Mouse (Mus musculus) retina, embryonic 14.5 days (tissue): Measurements from ENCODE around the gene F11r.

ENCODE experiments used
- DNase-seq: peaks from one replicate; pipeline ENCODE4 v3.0.0-alpha.2; 2015; ENCODE audit warnings: low spot score

Gene F11r

DNA sequence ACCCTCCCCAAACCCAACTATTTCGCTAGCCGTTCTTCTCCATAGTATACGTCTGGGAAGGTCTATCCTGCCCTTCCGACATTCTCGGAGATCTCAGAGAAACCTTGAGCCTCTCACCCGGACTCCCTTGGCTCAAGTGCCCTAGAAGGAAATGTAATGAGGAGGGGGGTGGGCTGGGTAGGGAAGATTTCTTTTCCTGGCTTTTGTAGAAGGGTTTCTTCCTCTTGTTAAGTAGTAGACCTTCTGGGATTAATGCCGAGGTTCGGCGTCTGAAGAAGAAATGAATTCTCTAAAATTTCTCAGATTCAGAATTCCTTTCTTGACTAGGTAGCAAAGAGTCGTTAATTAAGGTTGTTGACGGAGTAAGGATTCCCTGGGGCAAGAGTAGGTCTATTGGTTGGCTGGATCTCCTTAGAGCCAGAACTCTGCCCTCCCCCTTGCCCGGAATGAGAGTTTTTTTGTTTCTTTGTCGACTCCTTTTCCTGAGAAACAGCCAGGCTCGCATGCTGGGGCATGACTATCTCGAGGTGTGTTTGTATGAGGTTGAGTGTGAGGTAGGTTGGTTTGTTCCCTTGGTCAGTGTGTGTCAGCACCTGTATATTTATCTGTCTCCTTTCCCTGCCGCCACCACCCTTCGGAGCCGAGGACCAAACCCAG is 807 bp downstream of the F11r start:
- no peak for DNase-seq

DNA sequence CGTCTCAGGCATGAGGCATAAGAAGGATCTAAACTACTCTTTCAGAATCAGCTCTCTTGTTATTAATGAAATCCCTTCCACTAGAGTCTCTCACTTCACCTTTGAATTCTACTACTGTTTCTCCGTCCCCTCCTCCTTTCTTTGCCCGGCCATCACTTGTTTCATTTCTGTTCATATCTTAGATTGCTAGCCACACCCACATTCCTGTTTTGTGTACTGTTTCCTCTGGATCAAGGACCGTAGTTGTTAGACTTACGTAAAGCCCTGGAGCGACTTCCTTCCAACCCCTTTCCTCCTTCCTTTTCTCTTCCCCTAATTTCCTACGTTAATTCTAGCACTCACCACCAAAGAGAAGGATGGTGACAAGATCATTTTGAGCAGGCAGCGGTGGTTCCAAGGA is 1.7 kb downstream of the F11r start:
- no peak for DNase-seq

GRCm38 (mm10) chr1:171440025-171440725 is 2.8 kb downstream of the F11r start:
- DNase-seq = no peak

GRCm38 (mm10) chr1:171441466-171442412 is 4.4 kb downstream of the F11r start:
- no peak for DNase-seq

DNA sequence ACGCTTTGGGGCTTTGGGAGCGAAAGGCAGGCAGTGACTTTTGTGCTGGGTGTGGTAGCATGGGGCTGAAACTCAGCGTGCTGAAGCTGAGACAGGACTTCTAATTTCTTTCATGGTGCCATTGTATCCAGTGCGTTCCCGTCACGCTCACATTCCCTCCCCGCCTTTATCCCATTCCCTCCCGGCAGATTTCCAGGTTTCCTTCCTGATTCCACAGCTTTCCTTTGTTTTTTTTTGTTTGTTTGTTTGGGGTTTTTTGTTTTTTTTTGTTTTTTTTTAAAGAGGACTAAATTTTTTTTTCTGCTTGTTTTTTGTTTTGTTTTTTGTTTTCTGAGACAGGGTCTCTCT is 5.1 kb downstream of the F11r start:
- no peak for DNase-seq

DNA sequence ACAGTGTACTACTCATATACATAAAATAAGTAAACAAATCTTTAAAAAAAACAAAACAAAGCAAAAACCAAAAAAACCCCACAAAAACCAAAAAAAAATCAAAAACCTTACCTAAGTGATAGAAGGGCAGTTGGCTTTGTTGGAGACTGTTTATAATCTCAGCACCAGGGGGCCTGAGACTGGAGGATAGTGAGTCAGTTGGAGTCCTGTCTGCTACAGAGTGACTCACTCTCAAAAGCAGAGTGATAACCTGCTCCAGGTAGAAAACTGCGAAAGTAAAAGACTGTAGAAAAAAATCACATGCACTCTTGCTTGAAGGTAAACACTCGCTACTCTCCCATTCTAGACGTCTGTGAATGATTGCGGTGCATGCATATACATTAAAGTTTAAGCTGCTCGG is 7.7 kb downstream of the F11r start:
- no peak for DNase-seq

DNA sequence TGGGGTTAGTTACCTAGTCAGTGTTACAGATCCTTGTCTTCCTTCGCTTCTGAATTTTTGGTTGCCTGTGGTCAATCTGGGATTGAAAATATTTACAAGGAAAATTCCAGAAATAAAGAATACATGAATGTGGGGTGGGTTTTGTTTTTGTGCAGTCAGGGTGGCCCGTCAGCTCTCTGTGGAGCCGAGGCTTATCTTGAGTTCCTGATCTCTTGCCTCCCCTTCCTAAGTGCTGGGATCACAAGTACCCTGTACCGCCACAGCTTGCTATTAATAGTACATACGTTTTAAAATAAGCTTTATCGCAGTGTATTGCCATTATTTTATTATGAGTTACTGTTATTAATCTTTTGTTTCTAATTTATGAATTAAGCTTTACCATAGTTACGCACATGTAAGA is 9.5 kb downstream of the F11r start:
- DNase-seq = no peak

GRCm38 (mm10) chr1:171447692-171448091 is 10.4 kb downstream of the F11r start:
- DNase-seq = no peak

DNA sequence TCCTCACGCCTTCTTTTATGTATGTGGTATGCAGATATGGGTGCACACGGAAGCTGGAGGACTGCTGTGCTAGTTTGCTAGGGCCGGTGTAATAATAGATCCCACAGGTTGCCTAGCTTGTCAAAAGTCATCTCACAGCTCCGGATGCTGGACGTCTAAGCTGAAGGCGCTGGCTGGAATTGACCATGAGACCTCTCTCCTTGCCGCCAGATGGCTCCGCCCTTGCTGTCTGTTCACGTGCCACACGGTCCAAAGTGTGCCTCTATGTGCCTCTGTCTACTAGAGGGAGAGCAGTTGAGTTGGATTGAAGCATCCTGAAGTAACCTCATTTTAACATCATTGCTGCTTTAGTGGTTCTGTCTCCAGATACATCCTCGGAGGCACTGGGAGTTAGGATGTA is 12.7 kb downstream of the F11r start:
- DNase-seq = peak; percentile 46

DNA sequence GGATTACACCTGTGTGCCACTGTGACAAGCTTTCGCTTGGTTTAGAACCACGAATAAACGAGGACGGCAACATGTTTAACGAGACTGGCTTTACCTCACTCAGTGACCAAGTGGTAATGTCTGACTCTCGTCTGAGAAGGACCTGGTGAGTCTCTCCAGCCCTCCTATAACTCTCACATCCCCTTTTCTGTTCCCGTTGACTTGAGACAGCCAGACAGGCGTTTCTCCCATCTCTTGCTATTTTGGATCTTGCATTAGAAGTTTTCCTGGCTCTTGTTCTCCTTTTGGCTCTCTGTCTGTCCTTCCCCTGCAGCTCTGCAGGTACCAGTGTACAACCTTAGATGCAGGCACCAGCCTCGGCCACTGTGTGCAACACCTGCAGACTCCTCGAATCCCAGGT is 13.7 kb downstream of the F11r start:
- DNase-seq = no peak

DNA sequence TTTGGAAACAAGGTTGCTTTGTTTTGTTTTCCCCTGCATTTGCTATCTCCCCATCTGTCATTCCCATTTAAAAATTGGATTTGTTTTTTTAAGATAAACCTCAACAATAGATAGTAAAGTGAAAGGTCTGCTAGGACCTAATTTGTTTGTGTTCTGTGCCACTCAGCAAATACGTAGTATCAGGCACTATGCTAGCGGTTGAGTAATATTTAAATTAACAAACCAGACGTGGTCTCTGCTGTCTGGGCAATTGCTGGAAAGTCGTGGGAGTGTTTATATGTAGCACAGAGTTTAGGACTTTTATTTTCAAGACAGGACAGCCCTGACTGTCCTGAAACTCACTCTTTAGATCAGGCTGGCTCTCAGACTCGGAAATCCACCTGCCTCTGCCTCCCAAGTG is 15.2 kb downstream of the F11r start:
- no peak for DNase-seq

- DNase-seq = no peak
Measured at GRCm38 (mm10) chr1:171452923-171453322, 15.6 kb downstream of the F11r start.

GRCm38 (mm10) chr1:171454926-171455325 is 17.6 kb downstream of the F11r start:
- DNase-seq = no peak

- DNase-seq = no peak
Measured at GRCm38 (mm10) chr1:171457568-171457967, 20.2 kb downstream of the F11r start.

DNA sequence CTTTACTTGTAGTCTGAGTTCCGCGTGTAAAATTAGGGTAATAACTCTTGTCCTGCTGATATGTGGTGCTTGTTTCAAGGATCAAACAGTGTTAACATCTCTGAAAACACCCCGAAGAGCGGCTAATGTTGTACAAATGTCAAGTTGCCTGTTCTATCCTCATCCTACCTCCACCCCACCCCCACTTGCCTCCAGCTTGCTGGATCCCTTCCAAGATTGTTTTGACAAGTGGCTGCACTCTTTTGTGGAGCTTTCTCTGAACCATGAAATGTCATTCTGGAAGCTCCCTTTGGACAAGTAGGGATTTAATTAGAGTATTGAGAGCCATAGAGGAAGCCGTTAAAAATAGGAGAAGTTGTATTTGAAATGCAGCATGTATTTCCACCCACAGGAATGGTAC is 22.5 kb downstream of the F11r start:
- DNase-seq = peak; percentile 76

GRCm38 (mm10) chr1:171460551-171461503 is 23.5 kb downstream of the F11r start:
- DNase-seq = no peak

DNA sequence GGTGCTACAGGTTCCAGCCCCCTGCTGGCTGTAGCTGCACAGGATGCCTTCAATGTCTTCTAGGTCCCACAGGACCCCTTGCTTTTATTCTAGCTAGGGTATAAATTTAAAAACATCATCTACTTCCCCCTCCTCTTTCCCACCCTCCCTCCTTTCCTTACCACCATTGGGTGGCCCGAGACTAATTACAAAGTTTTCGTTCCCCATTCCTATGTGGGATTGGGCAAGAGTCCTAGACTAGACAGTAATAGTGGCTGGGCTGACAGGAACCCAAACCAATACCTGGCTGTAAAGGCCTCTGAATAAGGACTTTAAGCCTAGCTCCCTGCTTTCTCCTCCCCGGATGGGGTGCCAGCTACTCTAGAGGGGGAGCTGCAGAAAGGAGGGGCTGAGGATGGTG is 25.8 kb downstream of the F11r start:
- no peak for DNase-seq

- DNase-seq = no peak
Measured at GRCm38 (mm10) chr1:171465749-171466412, 28.5 kb downstream of the F11r start.

- no peak for DNase-seq
Measured at GRCm38 (mm10) chr1:171466565-171466964, 29.2 kb downstream of the F11r start.

- DNase-seq = no peak
Measured at GRCm38 (mm10) chr1:171469678-171470077, 32.3 kb downstream of the F11r start.

DNA sequence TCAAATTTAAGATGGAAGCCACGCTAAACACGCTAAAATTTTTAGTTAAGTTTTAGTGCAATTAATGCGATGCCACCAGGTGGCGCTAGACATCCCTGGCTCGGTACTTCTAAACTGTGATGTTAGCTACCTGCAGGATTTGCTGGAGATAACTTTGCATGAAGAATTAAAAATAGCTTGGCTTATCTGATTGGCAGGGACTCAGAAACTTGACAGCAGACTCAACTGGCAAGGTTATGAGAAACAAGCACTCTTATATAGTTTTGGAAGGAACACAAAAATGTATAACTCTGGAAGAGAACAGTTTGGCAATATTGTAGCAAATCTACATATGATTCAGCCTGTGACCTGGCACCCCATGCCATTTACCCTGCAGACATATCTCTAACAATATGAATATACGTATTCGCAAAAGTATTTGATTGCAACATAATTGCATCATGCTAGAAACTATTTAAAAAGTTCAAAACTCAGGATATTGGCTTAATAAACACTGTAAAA is 33.1 kb downstream of the F11r start:
- peak; percentile 76 for DNase-seq
